Mouse (Mus musculus) midbrain, embryonic 16.5 days (tissue): ENCODE measurements around the gene Rpl12. TPM values are rescaled to one million over a fixed set of nuclear protein-coding genes. Genes with fewer than 3 reads are reported as not detected.

Experiments
- ATAC-seq: fragments of 200-750 bp; cut with Nextera tagmentation; 2 replicates; pipeline ENCODE4 v1.8.0; 2017; ENCODE audit warnings: moderate TSS enrichment
- H3K27ac ChIP-seq: fragments of 300-500 bp; sonication (generic); 2 replicates; pipeline ENCODE4 v1.5.1; 2014; ENCODE audit warnings: mild to moderate bottlenecking, low read length, mixed read lengths
- H3K27me3 ChIP-seq: fragments of 300-500 bp; sonication (generic); 2 replicates; pipeline ENCODE4 v1.6.1; 2014; ENCODE audit warnings: low read depth, low read length, mixed read lengths; ENCODE audit not compliant: control insufficient read depth, insufficient read depth
- H3K36me3 ChIP-seq: fragments of 300-500 bp; sonication (generic); 2 replicates; pipeline ENCODE4 v1.6.1; 2014; ENCODE audit warnings: mild to moderate bottlenecking, low read length, moderate library complexity, mixed read lengths; ENCODE audit not compliant: control insufficient read depth, insufficient read depth
- H3K4me1 ChIP-seq: fragments of 300-500 bp; sonication (generic); 2 replicates; pipeline ENCODE4 v1.6.1; 2014; ENCODE audit warnings: mild to moderate bottlenecking, low read length, mixed read lengths; ENCODE audit not compliant: control insufficient read depth, insufficient read depth
- H3K4me2 ChIP-seq: fragments of 300-500 bp; sonication (generic); 2 replicates; pipeline ENCODE4 v1.6.1; 2014; ENCODE audit warnings: mild to moderate bottlenecking, low read length, mixed read lengths
- H3K4me3 ChIP-seq: fragments of 300-500 bp; sonication (generic); 2 replicates; pipeline ENCODE4 v1.5.1; 2014; ENCODE audit warnings: low read depth, mild to moderate bottlenecking, low read length, moderate library complexity, mixed read lengths
- H3K9ac ChIP-seq: fragments of 300-500 bp; sonication (generic); 2 replicates; pipeline ENCODE4 v1.6.1; 2014; ENCODE audit warnings: low read depth, low read length, mixed read lengths
- H3K9me3 ChIP-seq: fragments of 300-500 bp; sonication (generic); replicated peaks from 2 replicates; pipeline ENCODE4 v1.6.1; 2014; ENCODE audit warnings: mild to moderate bottlenecking, low read length, mixed read lengths; ENCODE audit not compliant: control insufficient read depth, poor library complexity, severe bottlenecking
- WGBS: fragments of 180-500 bp; shearing (Covaris S2); extraction: QIAGEN DNeasy Blood & Tissue Kit; methylation state at CpG from one replicate; pipeline ENCODE4 v1.1.7; 2014; 5-methylcytosine and 5-hydroxymethylcytosine counted together
- polyA plus RNA-seq: library from polyadenylated mRNA; unstranded; fragments of >200 nt; fragmentation: Nextera tagmentation; extraction: Ambion mirVana; gene quantifications from 2 replicates; pipeline ENCODE4 v1.2.1, GENCODE M21; 2015

The Rpl12 gene
- polyA plus RNA-seq, 1 experiment from 2014 or later = 81.9 TPM

DNA sequence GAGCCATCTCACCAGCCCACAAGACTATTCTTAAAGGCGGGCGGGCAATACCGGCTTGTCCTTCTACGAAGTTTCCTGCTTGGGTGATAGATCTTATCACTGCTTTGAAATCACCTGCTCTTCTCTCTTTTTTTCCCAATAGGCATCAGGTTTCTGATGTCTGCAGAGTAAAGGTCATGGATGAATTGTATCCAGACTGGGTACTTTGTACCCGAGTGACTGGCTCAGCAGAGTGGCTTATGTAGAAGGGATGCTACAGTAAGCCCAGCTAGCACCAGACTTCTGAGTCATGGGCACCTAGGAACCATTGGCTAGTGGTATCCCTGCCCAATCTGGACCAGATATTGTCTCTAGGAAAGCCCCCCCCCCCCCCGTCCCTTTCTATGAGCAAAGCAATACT lies 22.3 kb downstream of the Rpl12 start:
- no peak overlapping the region for H3K9ac ChIP-seq
- ATAC-seq = no peak
- H3K27me3 ChIP-seq = no peaks in the 10 kb centered on the region
- no peak overlapping the region for H3K4me3 ChIP-seq
- H3K9me3 ChIP-seq = no peaks in the 10 kb centered on the region
- no peak overlapping the region for H3K4me2 ChIP-seq
- WGBS = 58% methylated on average over 6 of the region's 6 CpGs
- no peak overlapping the region for H3K27ac ChIP-seq
- H3K4me1 ChIP-seq = peaks cover 16% of the 10 kb centered on the region
- H3K36me3 ChIP-seq = peaks cover 9% of the 10 kb centered on the region

DNA sequence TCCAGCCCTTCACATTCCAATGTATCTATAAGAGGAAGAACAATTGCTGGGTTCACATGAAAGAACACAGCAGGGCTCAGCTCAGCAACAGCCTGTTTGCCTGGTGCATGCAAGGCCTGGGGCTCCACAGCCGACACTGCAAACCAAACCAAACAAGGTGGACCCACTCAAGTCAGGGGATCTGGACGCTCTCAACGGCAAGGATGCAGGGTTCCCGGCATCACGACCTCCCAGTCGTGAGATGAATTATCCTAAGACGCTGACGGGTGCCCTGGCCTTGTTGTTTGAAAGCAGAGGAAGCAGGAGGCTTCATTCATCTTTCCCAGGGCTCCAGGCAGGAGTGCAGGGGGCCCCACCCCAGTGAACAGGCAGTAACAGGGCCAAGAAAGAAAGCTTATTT lies 24.5 kb downstream of the Rpl12 start:
- WGBS = 62% methylated on average over 8 of the region's 8 CpGs
- peaks cover 10% of the 10 kb centered on the region for H3K4me1 ChIP-seq
- H3K36me3 ChIP-seq = peaks cover 12% of the 10 kb centered on the region
- no peak overlapping the region for H3K4me2 ChIP-seq
- no peaks in the 10 kb centered on the region for H3K27me3 ChIP-seq
- no peaks in the 10 kb centered on the region for H3K9me3 ChIP-seq
- no peak overlapping the region for H3K27ac ChIP-seq
- ATAC-seq = no peak
- H3K9ac ChIP-seq = no peak overlapping the region
- H3K4me3 ChIP-seq = no peak overlapping the region

DNA sequence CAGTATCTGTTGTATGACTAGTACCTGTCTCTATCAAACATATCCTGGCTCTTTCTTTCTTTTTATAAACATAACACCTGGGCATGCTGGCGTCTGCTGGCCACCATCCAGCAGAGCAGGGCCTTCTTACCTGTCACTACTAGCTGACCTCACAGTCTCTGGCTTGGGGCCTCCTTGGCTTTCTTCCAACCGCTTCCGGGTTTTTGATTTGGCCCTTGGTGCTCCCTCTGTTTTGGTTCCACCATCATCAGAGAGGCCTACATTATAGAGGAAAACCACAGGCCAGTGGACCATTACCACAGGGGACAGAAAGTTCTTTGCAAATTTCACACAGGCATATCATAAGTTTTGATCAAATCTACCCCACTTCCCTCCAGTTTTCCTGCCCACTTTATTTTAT lies 28.0 kb downstream of the Rpl12 start:
- Histone ChIP-seq H3K27ac (no peak overlapping the region), H3K27me3 (no peaks in the 10 kb centered on the region), H3K9ac (no peak overlapping the region), H3K4me3 (no peak overlapping the region), H3K4me2 (no peak overlapping the region), H3K9me3 (no peaks in the 10 kb centered on the region), H3K4me1 (no peaks in the 10 kb centered on the region), H3K36me3 (peaks cover 23% of the 10 kb centered on the region)
- no peak for ATAC-seq
- 77% methylated on average over 3 of the region's 3 CpGs for WGBS

DNA sequence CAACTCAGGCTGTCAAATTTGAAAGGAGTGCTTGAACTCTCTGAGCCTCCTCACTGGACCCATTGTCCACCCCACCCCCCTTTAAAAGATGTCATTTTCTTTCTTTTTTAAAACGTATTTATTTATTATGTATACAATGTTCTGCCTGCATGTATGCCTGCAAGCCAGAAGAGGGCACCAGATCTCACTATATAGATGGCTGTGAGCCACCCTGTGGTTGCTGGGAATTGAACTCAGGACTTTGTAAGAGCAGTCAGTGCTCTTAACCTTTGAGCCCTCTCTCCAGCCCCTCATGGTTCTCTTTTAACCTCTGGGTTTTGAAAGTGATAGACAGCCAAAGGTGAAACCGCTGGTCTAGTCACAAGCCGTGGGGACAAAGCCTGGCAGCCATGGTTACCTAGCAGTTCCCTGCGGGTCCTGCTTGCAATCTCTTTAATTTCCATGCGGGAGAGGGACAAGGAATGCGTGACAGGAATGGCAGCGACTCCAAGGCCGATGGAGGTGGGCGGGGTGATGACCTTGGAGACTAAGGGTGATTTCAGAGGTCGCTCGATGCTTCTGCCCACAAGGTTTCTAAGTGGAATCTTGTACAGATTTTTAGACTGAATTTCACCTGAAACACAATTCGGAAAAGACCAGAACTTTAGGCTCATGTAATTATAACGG lies 28.9 kb downstream of the Rpl12 start:
- peaks cover 28% of the 10 kb centered on the region for H3K36me3 ChIP-seq
- H3K4me3 ChIP-seq = no peak overlapping the region
- H3K4me2 ChIP-seq = no peak overlapping the region
- H3K27me3 ChIP-seq = no peaks in the 10 kb centered on the region
- 52% methylated on average over 13 of the region's 13 CpGs for WGBS
- ATAC-seq = no peak
- H3K4me1 ChIP-seq = no peaks in the 10 kb centered on the region
- no peak overlapping the region for H3K27ac ChIP-seq
- no peaks in the 10 kb centered on the region for H3K9me3 ChIP-seq
- H3K9ac ChIP-seq = no peak overlapping the region

DNA sequence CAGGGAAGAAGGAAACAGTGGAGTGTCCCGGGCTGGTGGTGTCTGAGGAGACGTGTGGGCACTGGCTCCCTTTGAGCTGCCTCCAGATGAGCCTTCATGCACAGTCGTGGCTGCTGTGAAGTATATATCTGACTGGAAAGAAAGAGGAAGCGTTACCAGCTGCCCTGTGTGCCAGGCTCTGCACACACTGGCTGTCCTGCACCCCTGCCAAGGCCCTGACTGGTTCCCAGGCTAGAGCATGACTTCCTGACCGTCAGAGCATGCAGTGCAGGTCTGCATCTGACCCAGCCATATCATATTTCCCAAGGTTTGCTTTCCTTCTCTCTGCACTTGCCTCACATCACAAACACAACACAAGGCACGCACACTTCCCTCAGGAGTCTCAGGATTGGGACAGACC lies 30.8 kb downstream of the Rpl12 start:
- Histone ChIP-seq H3K36me3 (peaks cover 20% of the 10 kb centered on the region), H3K27ac (no peak overlapping the region), H3K4me2 (no peak overlapping the region), H3K9me3 (no peaks in the 10 kb centered on the region), H3K4me1 (no peaks in the 10 kb centered on the region), H3K9ac (no peak overlapping the region), H3K27me3 (no peaks in the 10 kb centered on the region), H3K4me3 (no peak overlapping the region)
- 82% methylated on average over 6 of the region's 6 CpGs for WGBS
- no peak for ATAC-seq

DNA sequence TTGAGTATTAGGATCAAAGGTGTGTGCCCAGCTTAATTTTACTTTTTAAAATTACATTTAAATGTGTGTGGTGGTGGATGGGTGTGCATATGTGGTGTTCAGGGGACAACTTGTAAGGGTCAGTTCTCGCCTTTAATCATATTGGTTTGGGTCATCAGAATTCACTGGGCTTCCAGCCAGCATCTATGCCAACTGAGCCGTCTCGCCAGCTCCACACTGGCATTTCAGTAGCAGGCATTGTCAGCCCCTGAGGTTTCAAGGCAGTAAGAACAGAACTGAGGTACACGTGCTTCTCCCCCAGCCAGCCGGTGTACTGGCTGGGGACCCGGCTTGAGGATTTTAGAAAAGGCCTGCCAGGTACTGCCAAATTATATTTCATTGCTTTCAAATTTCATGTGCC lies 35.7 kb downstream of the Rpl12 start:
- H3K4me1 ChIP-seq = no peaks in the 10 kb centered on the region
- 65% methylated on average over 6 of the region's 6 CpGs for WGBS
- H3K9me3 ChIP-seq = no peaks in the 10 kb centered on the region
- no peak for ATAC-seq
- H3K27me3 ChIP-seq = no peaks in the 10 kb centered on the region
- H3K27ac ChIP-seq = no peak overlapping the region
- H3K4me2 ChIP-seq = no peak overlapping the region
- H3K9ac ChIP-seq = no peak overlapping the region
- peaks cover 10% of the 10 kb centered on the region; the same call in 1 of the 2 replicates for H3K36me3 ChIP-seq
- H3K4me3 ChIP-seq = no peak overlapping the region

DNA sequence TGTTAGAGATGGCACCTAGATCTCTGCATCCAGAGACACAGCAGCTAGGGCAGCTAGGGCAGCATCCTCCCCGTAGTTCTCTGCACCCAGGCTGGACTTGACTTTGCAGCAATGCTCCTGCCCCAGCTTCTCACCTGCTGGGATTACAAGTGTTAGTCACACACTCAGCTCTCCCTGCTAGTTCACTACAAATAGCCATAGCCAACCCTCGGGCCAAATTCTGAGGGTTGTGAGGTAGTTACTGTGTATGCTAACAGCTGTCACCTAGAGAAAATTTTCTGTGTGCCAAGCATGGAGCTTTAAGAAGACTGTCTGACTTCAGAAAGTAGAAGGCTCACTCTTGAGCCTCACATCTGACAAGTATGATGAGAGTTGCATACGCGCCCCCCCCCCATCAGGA lies 36.4 kb downstream of the Rpl12 start:
- H3K9ac ChIP-seq = no peak overlapping the region
- no peak overlapping the region for H3K27ac ChIP-seq
- H3K4me2 ChIP-seq = no peak overlapping the region
- no peak overlapping the region for H3K4me3 ChIP-seq
- WGBS = 86% methylated on average over 4 of the region's 4 CpGs
- peaks cover 16% of the 10 kb centered on the region; the same call in 1 of the 2 replicates for H3K36me3 ChIP-seq
- H3K4me1 ChIP-seq = no peaks in the 10 kb centered on the region
- no peaks in the 10 kb centered on the region for H3K9me3 ChIP-seq
- H3K27me3 ChIP-seq = no peaks in the 10 kb centered on the region
- ATAC-seq = no peak

DNA sequence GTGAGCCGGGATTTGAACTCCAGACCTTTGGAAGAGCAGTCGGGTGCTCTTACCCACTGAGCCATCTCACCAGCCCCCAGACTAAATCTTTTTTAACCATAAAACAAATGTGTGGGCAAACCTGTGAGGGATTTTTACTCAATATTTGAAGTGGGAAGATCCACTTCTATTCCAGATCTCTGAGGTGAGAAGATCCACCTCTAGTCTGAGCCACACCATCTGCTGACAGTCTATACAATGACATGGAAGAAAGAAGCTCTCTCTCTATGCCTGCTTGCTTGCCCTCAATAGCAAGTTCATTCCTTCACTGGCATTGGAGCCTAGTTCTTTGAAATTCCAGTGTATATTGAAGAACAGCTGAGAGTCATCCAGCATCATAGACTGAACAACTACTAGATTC lies 38.4 kb downstream of the Rpl12 start:
- WGBS = 81% methylated on average over 2 of the region's 2 CpGs
- Histone ChIP-seq H3K4me1 (no peaks in the 10 kb centered on the region), H3K4me3 (no peak overlapping the region), H3K9ac (no peak overlapping the region), H3K9me3 (no peaks in the 10 kb centered on the region), H3K36me3 (peaks cover 19% of the 10 kb centered on the region), H3K27me3 (no peaks in the 10 kb centered on the region), H3K27ac (no peak overlapping the region), H3K4me2 (no peak overlapping the region)
- ATAC-seq = no peak

DNA sequence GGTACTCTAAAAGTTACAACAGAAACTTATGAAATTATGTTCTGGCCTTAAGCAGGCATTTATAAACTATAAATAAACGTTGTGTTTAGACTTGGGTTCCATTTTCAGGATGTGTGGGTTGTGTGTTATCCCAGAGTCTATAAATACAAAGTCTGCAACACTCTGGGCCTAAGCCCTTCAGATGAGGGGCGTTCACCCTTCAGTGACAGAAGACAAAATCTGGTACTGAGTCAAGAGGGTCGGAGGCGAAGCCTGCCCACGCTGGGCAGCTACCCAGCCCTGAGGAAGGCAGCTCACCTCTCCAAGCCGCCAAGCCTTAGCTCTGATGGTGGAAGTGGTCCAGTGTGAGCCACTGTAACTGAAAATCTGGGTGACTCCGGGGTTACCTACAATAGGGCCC lies 40.8 kb downstream of the Rpl12 start:
- H3K4me1 ChIP-seq = no peaks in the 10 kb centered on the region
- ATAC-seq = no peak
- WGBS = 86% methylated on average over 7 of the region's 7 CpGs

More for the DNA sequence above, 40.8 kb downstream of the Rpl12 start:
- Histone ChIP-seq H3K27ac (no peak overlapping the region), H3K9me3 (no peaks in the 10 kb centered on the region), H3K9ac (no peak overlapping the region), H3K27me3 (no peaks in the 10 kb centered on the region), H3K4me2 (no peak overlapping the region), H3K36me3 (peaks cover 25% of the 10 kb centered on the region), H3K4me3 (no peak overlapping the region)
